Mouse (Mus musculus) forebrain, embryonic 14.5 days (tissue): ENCODE results near the gene Tulp1. TPM values are rescaled to one million over a fixed set of nuclear protein-coding genes. Genes with fewer than 3 reads are reported as not detected.

Source experiments
- ATAC-seq: fragments of 200-750 bp; cut with Nextera tagmentation; 2 replicates; pipeline ENCODE4 v1.8.0; 2017; ENCODE audit warnings: mild to moderate bottlenecking, moderate library complexity
- DNase-seq: peaks from one replicate; pipeline ENCODE4 v3.0.0-alpha.2; 2015; ENCODE audit warnings: low spot score
- H3K27ac ChIP-seq: fragments of 300-500 bp; sonication (generic); 2 replicates; pipeline ENCODE4 v1.5.1; 2014; ENCODE audit warnings: low read depth, mild to moderate bottlenecking, control low read depth, low read length, moderate library complexity
- H3K27me3 ChIP-seq: fragments of 300-500 bp; sonication (generic); replicated peaks from 2 replicates; pipeline ENCODE4 v1.6.1; 2014; ENCODE audit warnings: low read length, control low read depth, mixed read lengths; ENCODE audit not compliant: control insufficient read depth, insufficient read depth
- H3K36me3 ChIP-seq: fragments of 300-500 bp; sonication (generic); 2 replicates; pipeline ENCODE4 v1.6.1; 2014; ENCODE audit warnings: low read length, control low read depth; ENCODE audit not compliant: control insufficient read depth, insufficient read depth
- H3K4me1 ChIP-seq: fragments of 300-500 bp; sonication (generic); 2 replicates; pipeline ENCODE4 v1.6.1; 2014; ENCODE audit warnings: antibody characterized with exemption, low read length, control low read depth; ENCODE audit not compliant: control insufficient read depth, insufficient read depth
- H3K4me2 ChIP-seq: fragments of 300-500 bp; sonication (generic); 2 replicates; pipeline ENCODE4 v1.6.1; 2014; ENCODE audit warnings: mild to moderate bottlenecking, control low read depth, low read length
- H3K4me3 ChIP-seq: fragments of 300-500 bp; sonication (generic); 2 replicates; pipeline ENCODE4 v1.5.1; 2014; ENCODE audit warnings: low read depth, low read length, control low read depth
- H3K9ac ChIP-seq: fragments of 300-500 bp; sonication (generic); 2 replicates; pipeline ENCODE4 v1.6.1; 2014; ENCODE audit warnings: mild to moderate bottlenecking, low read length, control low read depth, moderate library complexity
- H3K9me3 ChIP-seq: fragments of 300-500 bp; sonication (generic); replicated peaks from 2 replicates; pipeline ENCODE4 v1.6.1; 2016; ENCODE audit warnings: low read length, control low read depth, mixed read lengths; ENCODE audit not compliant: control insufficient read depth
- WGBS: fragments of 180-500 bp; shearing (Covaris S2); extraction: QIAGEN DNeasy Blood & Tissue Kit; methylation state at CpG from one replicate; pipeline ENCODE4 v1.1.7; 2014; 5-methylcytosine and 5-hydroxymethylcytosine counted together
- polyA plus RNA-seq: library from polyadenylated mRNA; unstranded; fragments of >200 nt; fragmentation: Nextera tagmentation; extraction: Ambion mirVana; gene quantifications from 2 replicates; pipeline ENCODE4 v1.2.1, GENCODE M21; 2014

The Tulp1 gene
- polyA plus RNA-seq, 1 experiment from 2014 or later: 1.3 TPM

DNA sequence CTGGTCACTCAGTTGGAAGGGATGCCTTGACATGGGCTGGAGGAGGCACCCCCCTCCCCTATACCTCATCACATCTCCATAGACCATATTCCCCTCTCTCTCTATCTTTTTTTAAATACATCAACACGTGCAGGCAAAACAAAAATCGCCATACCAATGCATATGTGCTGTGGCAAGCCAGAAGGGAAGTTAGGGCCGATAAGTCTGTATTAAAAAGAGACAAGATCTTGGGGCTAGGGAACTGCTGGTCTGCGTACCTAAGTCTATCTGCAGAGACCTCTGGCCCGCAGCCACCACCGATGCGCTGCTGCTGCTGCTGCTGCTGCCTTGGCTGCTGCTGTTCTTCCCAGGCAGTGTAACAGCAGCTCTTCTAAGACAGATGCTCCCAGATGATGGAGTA lies 30.0 kb upstream of the Tulp1 start:
- Histone ChIP-seq H3K27me3 (no peaks in the 10 kb centered on the region), H3K9me3 (no peaks in the 10 kb centered on the region), H3K9ac (no peak overlapping the region), H3K36me3 (peaks cover 5% of the 10 kb centered on the region; the same call in 1 of the 2 replicates), H3K4me2 (no peak overlapping the region), H3K27ac (no peak overlapping the region), H3K4me3 (no peak overlapping the region), H3K4me1 (no peaks in the 10 kb centered on the region)
- ATAC-seq (no peak), DNase-seq (no peak)
- 87% methylated on average over 7 of the region's 7 CpGs for WGBS

DNA sequence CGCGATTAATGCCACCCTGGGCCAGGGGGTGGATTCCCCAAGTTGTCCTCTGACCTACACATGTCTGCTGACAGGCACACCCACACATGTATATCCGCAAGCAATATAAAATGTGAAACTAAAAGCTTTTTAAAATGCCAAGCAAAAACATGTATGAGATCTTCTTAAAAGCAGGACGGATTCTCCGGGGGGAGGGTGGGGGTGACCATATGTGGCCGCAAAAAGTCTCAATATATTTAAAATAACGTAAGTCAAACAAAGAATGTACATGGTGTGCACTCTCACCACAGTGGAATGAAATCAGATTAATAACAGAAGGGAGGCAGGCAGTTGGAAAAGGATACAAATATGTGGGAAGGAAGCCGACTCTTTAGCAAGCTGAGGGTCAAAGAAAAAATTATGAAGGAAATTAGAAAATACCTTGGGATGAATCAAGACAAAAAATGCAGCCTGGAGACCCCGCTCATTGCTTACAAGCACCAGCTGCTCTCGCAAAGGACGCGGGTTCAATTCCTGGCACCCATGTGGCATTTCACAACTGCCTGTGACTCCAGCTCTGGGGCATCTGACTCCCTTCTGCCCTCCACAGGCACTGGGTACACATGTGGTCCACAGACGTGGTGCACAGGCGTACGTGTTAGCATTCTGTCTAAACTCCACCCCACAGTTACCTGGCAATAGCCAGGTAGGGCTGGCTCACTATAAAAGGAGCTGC lies 29.2 kb upstream of the Tulp1 start:
- H3K9ac ChIP-seq: no peak overlapping the region

DNA sequence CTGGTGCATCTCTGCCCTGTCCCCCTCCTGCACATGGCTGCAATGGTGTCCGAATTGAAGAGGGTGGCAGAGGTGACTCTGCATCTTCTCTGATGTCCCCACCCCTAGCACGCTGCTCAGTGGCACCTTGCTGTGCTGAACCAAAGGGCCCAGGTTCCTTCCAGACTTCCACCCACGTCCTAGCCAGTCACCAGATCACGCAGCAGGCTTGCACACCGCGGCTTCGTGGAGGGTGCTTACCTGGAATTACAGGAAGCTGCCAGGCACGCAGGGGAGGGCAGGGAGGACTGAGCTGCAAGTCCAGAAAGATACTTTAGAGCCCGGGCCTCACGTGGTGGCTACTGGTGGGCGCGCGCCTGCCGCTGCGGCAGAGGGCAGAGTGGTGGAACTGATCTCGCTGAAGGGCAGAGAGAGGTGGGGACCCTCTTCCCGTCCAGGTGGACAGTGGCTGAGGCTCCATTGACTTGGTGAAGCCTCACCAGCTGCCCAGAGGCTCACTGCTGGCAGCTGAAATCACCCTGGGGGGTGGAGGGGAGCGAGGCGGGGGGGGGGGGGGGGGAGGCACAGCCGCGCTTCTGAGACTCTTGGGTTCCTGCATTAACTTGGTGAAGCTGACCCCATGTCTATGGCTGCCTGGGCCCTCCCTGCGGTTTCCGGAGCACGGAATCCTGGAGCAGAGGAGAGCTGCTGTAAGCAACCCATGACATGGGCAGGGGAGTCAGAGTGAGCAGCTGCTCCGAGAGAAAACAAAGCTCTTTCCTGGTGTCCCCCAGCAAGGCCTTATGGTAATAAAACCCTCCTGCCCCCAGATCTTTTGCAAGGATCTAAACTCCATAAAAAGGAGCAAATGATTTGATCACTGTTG lies 26.8 kb upstream of the Tulp1 start:
- no peak overlapping the region for H3K4me3 ChIP-seq
- no peak overlapping the region for H3K9ac ChIP-seq
- H3K27ac ChIP-seq: peak overlapping the region; percentile 39; the same call in 1 of the 2 replicates
- WGBS: 15% methylated on average over 21 of the region's 25 CpGs
- H3K27me3 ChIP-seq: 0 out of 2 replicates have a peak, but pooled peaks cover 3% of the 10 kb centered on the region
- H3K36me3 ChIP-seq: no peaks in the 10 kb centered on the region
- H3K4me1 ChIP-seq: no peaks in the 10 kb centered on the region
- DNase-seq (no peak), ATAC-seq (no peak)
- H3K4me2 ChIP-seq: no peak overlapping the region
- no peaks in the 10 kb centered on the region for H3K9me3 ChIP-seq

More for the DNA sequence above, 29.2 kb upstream of the Tulp1 start:
- DNase-seq (no peak), ATAC-seq (no peak)
- Histone ChIP-seq H3K36me3 (no peaks in the 10 kb centered on the region), H3K27ac (no peak overlapping the region), H3K4me3 (no peak overlapping the region), H3K4me1 (no peaks in the 10 kb centered on the region), H3K9me3 (no peaks in the 10 kb centered on the region), H3K4me2 (no peak overlapping the region), H3K27me3 (0 out of 2 replicates have a peak, but pooled peaks cover 3% of the 10 kb centered on the region)
- WGBS: 90% methylated on average over 15 of the region's 15 CpGs

DNA sequence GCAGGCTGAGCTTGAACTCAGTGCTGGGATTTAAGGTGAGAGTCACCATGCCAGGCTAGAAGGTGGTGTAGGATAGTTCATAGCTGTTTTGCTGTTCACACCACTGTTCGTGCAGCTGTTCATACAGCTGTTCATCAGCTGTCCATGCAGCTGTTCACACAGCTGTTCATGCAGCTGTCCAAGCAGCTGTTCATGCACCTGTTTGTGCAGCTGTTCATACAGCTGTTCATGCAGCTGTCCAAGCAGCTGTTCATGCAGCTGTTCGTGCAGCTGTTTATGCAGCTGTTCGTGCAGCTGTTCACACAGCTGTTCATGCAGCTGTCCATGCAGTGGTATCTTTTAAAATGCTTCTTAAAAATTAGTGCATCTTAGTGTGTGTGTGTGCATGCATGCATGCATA lies 23.5 kb upstream of the Tulp1 start:
- Histone ChIP-seq H3K4me2 (no peak overlapping the region), H3K9me3 (no peaks in the 10 kb centered on the region), H3K4me3 (no peak overlapping the region), H3K4me1 (peaks cover 3% of the 10 kb centered on the region; the same call in 1 of the 2 replicates), H3K27me3 (0 out of 2 replicates have a peak, but pooled peaks cover 6% of the 10 kb centered on the region), H3K36me3 (no peaks in the 10 kb centered on the region), H3K27ac (no peak overlapping the region), H3K9ac (no peak overlapping the region)
- no peak for DNase-seq
- 88% methylated on average over 3 of the region's 3 CpGs for WGBS
- no peak for ATAC-seq

DNA sequence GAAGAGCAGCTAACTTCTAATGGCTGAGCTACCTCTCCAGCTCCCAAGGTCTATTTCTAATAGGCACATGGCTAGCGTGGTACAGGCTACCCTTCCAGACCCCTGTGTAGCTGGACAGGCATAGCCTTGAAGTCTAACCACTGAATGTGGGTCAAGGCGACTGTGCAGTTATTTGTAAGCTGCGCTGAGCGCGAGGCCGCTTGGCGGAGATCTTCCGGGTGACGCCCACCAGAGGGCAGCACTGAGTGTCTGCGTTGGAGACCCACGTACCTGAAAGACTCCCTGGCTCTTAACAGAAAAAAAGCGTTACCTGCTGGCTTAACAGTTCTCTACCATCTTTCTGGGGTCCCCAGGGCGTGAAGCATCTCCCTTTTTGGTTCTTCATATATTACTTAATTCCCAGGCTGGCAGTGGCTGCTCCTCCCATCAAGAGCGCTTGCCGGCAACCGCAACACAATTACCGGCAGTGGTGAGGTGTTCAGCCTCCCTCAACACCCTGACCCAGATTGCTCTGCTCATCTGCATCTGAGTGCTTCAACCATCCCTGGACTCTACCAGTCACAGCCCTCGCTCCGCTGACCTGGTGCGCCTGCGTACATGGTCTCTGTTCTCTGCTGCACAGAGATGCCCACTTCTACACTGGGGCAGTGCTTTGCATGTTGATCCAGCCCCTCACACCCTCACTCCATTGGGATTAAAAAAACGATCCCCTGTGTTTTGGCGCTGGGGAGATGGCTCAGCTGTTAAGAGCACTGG lies 21.3 kb upstream of the Tulp1 start:
- Histone ChIP-seq H3K27me3 (0 out of 2 replicates have a peak, but pooled peaks cover 6% of the 10 kb centered on the region), H3K36me3 (no peaks in the 10 kb centered on the region), H3K4me3 (peak overlapping the region; percentile 8; the same call in 1 of the 2 replicates), H3K27ac (no peak overlapping the region), H3K9me3 (no peaks in the 10 kb centered on the region), H3K4me1 (peaks cover 3% of the 10 kb centered on the region; the same call in 1 of the 2 replicates), H3K9ac (peak overlapping the region; percentile 42; the same call in 1 of the 2 replicates), H3K4me2 (peak overlapping the region; percentile 42)
- WGBS: 4% methylated on average over 23 of the region's 23 CpGs
- DNase-seq (peak; percentile 84), ATAC-seq (0 out of 2 replicates have a peak, but pooled peaks have one; percentile 40)

DNA sequence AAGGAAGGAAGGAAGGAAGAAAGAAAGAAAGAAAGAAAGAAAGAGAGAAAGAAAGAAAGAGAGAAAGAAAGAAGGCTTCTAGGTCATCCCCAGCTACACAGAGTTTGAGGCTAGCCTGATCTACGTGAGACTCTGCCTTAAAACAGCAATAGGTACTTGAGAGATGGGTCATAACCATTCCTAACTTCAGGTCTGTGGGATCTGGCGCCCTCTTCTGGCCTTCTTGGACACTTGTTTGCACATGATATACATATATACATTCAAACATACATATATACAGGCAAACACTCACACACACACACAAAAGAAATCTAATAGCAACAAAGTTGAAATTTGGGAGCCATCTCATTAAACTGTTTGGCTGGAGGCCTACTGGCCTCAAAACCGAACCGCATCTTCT lies 19.3 kb upstream of the Tulp1 start:
- Histone ChIP-seq H3K4me3 (no peak overlapping the region), H3K27ac (no peak overlapping the region), H3K27me3 (0 out of 2 replicates have a peak, but pooled peaks cover 4% of the 10 kb centered on the region), H3K4me1 (peaks cover 3% of the 10 kb centered on the region; the same call in 1 of the 2 replicates), H3K4me2 (no peak overlapping the region), H3K36me3 (no peaks in the 10 kb centered on the region), H3K9me3 (no peaks in the 10 kb centered on the region), H3K9ac (no peak overlapping the region)
- DNase-seq (no peak), ATAC-seq (no peak)
- 60% methylated on average over 4 of the region's 4 CpGs for WGBS

DNA sequence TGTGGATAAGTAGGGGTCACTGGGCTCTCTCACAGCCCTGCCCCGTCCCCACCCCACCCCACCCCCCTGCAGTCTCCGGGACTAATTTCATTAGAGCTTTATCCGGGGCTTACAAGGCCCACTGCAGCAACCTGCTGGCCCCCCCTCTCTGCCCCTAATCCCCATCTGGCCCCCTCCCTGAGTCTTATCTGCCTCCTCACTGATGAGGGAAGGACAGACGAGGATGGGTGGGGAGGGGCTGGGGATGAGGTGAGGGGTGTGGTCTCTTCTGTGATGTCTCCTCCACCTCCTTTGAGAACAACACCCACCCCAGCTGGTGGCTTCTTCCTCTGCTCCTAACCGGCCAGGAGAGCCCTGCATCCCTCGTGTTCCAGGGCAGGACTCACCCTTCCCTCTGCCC lies 15.2 kb upstream of the Tulp1 start:
- no peaks in the 10 kb centered on the region for H3K9me3 ChIP-seq
- H3K4me3 ChIP-seq: no peak overlapping the region
- H3K36me3 ChIP-seq: no peaks in the 10 kb centered on the region
- no peak for ATAC-seq
- no peak overlapping the region for H3K4me2 ChIP-seq
- H3K9ac ChIP-seq: no peak overlapping the region
- no peaks in the 10 kb centered on the region for H3K4me1 ChIP-seq
- no peak overlapping the region for H3K27ac ChIP-seq
- H3K27me3 ChIP-seq: peaks cover 6% of the 10 kb centered on the region; the same call in 1 of the 2 replicates
- no peak for DNase-seq
- 1% methylated on average over 6 of the region's 6 CpGs for WGBS

DNA sequence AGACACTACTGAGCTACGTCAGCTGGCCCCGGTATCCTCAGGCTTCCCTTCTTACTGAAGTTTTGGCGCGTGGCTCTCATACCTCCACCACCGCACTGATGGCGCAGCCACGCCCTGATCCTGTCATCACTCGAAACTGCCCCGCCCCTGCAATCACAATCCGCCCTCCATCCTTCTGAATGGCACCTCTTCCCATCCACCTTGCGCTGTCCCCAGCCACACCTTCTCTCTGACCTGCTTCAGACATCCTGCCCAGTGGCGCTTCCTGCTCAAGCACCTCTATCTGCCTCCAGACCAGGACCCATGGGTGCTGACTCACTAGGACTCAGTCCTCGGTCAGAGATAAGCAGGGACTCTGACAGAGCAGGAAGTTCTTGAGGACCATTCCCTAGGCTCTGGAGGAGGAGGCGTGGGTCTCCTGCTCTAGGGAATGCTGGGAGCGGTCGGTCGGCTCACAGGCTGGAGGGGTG lies 10.6 kb upstream of the Tulp1 start:
- no peaks in the 10 kb centered on the region for H3K4me1 ChIP-seq

More for the DNA sequence above, 10.6 kb upstream of the Tulp1 start:
- DNase-seq: no peak
- Histone ChIP-seq H3K36me3 (no peaks in the 10 kb centered on the region), H3K9ac (no peak overlapping the region), H3K4me2 (no peak overlapping the region), H3K9me3 (no peaks in the 10 kb centered on the region), H3K4me3 (no peak overlapping the region), H3K27me3 (peaks cover 14% of the 10 kb centered on the region), H3K27ac (no peak overlapping the region)
- ATAC-seq: no peak
- WGBS: 16% methylated on average over 17 of the region's 17 CpGs
